Mouse (Mus musculus): Measurements from ENCODE around the gene Atp6v0c. TPM values are rescaled to one million over a fixed set of nuclear protein-coding genes. Genes with fewer than 3 reads are reported as not detected.
"Not testable (repeated sequence)": the region's sequence is repeated elsewhere in the genome, so short reads cannot be mapped to it uniquely, and the experiment has no call there.

Gene Atp6v0c
- total RNA-seq, 2 experiments from 2014 or later, result 142 to 153 TPM

DNA sequence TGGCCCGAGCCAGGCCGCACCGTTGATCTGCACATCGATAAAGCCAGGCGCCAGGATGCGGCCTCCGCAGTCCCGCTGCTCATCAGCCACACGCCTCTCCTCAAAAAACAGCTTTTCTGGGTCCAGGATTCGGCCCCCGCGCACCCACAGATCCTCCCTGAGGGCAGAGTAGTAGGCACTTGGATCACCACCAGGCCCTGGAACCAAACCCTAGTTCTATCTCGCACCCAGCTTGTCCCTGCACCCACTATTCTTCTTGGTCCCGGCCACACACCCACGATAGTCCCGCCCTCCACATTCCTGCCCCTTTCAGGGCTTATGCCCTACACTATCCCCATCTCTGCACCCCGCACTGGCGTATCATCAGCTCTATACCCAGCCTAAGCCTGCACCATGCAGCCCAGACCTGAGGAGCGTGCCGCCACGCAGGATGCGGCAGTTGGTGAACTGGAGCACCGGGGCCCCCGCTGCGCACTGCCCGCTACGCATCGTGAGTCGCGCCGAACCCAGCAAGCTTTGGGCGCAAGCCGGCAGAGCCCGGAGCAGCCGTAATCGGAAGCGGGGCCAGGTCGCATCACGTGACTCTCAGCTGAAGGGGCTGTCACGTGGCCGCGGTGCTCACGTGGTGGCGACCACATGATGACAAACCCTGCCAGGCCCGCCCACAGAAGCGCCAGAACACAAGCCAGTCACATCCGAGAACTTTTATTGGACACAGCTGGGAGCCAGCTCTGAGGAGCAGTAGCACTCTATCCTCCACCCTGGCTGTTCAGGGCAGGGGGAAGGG, 6.1 kb downstream of the Atp6v0c start, which contains the start of gene Amdhd2:
Gene Amdhd2, minus strand, starts transcription at position 591 of the 787 bp plus-strand sequence.
- DNase-seq, result peak; percentile 96 to 98
- intact Hi-C loops (cut with DNase I), result no loop called here

GRCm38 (mm10) chr17:24162584-24163175, 6.8 kb downstream of the Atp6v0c start:
- intact Hi-C loops (cut with DNase I), result no loop called here
- no peak for DNase-seq

DNA sequence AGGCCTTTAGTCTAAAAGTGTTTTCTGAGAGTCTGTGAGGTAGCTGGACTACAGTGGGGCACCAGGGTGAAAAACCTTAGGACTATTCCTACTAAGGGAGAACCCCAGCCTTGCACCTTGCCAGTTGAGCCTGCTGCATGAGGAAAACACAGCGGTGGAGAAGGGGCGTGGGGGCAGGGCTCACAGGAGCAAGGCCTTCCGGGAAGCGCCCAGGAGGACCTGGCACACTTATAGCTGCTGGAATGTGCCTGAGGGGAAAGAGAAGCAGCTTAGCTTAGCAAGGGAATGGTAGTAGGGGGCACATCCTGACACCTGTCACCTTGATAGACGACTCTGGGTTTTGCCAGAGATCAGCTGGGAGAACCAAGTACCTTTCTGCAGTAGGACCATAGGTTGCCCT, 8.0 kb downstream of the Atp6v0c start:
- intact Hi-C loops (cut with DNase I), result no loop called here
- no peak for DNase-seq

DNA sequence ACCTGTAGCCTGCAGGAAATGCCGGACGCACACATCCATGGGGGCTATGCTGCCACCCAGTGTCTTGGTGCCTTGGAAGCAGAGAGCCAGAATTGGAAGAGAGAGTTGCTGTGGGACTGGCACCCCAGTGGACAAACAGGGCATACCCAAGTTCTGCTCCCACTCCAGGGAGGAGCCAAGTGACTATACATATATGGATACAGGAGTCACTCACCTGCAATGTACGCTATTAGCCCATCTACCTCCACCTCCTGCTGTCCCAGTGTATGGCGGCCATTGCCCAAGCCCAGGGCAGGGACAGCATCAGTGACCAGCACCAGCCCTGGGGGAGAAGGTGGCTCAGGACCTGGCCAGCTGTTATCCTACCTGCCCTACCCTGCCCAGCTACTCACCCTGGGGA, 12.0 kb downstream of the Atp6v0c start:
- intact Hi-C loops (cut with DNase I), result no loop called here
- DNase-seq, result no peak

DNA sequence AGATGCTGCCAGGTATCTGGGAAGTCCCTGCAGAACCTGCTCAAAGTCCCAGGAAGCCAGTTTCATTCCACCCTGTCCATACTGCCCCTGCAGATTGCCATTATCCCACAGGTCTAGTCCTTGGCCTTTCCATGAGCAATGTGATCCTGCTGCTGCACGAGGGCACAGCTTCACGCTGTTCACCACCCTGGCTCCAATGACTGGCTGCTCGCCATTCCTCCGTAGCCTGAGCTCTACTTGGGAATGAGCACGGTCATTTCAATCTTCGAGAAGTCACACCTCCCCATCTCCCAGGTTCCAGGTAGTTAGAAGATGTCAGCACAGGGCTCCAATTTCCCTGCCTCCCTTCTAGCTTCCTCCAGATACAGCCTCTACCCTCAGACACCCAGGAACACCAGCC, 12.4 kb downstream of the Atp6v0c start:
- intact Hi-C loops (cut with DNase I), result no loop called here
- no peak for DNase-seq

DNA sequence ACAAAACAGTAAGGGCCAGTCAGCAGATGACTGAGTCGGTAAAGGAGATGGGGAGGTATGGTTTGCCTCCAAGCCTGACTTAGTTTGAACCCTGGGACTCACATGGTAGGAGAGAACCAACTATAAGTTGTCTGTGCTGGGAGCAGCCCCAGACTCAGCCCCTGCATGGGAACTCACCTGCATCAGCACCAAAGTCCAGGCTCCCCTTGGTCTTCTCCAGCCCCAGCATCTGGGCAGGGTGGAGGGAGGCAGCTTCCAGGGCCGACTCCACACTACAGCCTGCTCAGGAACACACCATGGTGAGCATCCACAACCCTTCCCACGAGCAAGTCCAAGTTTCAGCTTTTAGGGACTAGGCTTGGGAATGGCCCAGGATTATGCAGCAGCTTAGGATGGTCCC, 13.1 kb downstream of the Atp6v0c start:
- intact Hi-C loops (cut with DNase I), result no loop called here

GRCm38 (mm10) chr17:24155742-24156141, 13.8 kb downstream of the Atp6v0c start:
- intact Hi-C loops (cut with DNase I), result no loop called here
- no peak for DNase-seq

More for the DNA sequence above, 13.1 kb downstream of the Atp6v0c start:
- no peak for DNase-seq

GRCm38 (mm10) chr17:24154463-24154862, 15.0 kb downstream of the Atp6v0c start:
- no peak for DNase-seq
- intact Hi-C loops (cut with DNase I), result loop anchor here (5.0 kb wide), 2 partner anchors 153 to 233 kb away; no protein-coding TSS in a partner anchor

GRCm38 (mm10) chr17:24151890-24152563, 17.5 kb downstream of the Atp6v0c start:
- intact Hi-C loops (cut with DNase I), result loop anchor here (5.0 kb wide), 2 partner anchors 155 to 235 kb away; no protein-coding TSS in a partner anchor

GRCm38 (mm10) chr17:24151382-24151781, 18.1 kb downstream of the Atp6v0c start:
- DNase-seq, result no peak
- intact Hi-C loops (cut with DNase I), result loop anchor here (5.0 kb wide), 2 partner anchors 156 to 236 kb away; no protein-coding TSS in a partner anchor

More at GRCm38 (mm10) chr17:24151890-24152563, 17.5 kb downstream of the Atp6v0c start:
- DNase-seq, result peak; percentile 61 to 69

GRCm38 (mm10) chr17:24150824-24151223, 18.7 kb downstream of the Atp6v0c start, which contains the start of gene Pdpk1:
Pdpk1 (minus strand) TSS chr17:24150924.
- DNase-seq, result no peak
- intact Hi-C loops (cut with DNase I), result loop anchor here (5.0 kb wide), 2 partner anchors 156 to 236 kb away; no protein-coding TSS in a partner anchor

DNA sequence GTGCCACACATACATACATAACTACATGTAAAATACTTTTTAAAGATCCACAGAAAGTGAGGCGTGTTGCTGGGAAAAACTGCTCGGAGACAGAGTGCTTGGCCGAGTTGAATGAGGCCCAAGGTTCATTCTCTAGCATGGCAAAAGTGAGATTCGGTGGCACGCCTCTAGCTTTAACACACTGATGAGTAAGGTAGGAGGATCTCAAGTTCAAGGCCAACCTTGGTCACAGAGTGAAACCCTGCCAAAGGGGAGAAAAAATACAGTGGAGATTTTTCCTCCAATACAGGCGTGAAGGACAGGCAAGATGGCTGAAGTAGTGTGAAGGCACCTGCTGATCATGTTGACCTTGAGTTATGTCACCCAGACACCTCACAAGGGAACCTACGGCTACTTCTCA, 20.1 kb downstream of the Atp6v0c start:
- DNase-seq, result no peak
- intact Hi-C loops (cut with DNase I), result no loop called here

GRCm38 (mm10) chr17:24142897-24143296, 26.6 kb downstream of the Atp6v0c start:
- no peak for DNase-seq
- intact Hi-C loops (cut with DNase I), result no loop called here

- intact Hi-C loops (cut with DNase I), result no loop called here
- DNase-seq, result peak; percentile 93 to 97
Measured at GRCm38 (mm10) chr17:24141425-24141920, 28.0 kb downstream of the Atp6v0c start.

- DNase-seq, result peak in 1 of 2 experiments; percentile 33
- intact Hi-C loops (cut with DNase I), result no loop called here
Measured at GRCm38 (mm10) chr17:24140845-24141424, 28.6 kb downstream of the Atp6v0c start.

GRCm38 (mm10) chr17:24139968-24140367, 29.5 kb downstream of the Atp6v0c start:
- DNase-seq, result no peak
- intact Hi-C loops (cut with DNase I), result no loop called here

GRCm38 (mm10) chr17:24139256-24139655, 30.2 kb downstream of the Atp6v0c start:
- intact Hi-C loops (cut with DNase I), result no loop called here
- no peak for DNase-seq

- intact Hi-C loops (cut with DNase I), result no loop called here
- DNase-seq, result no peak
Measured at GRCm38 (mm10) chr17:24137226-24137880, 32.1 kb downstream of the Atp6v0c start.

GRCm38 (mm10) chr17:24134062-24134461, 35.4 kb downstream of the Atp6v0c start:
- intact Hi-C loops (cut with DNase I), result no loop called here
- DNase-seq, result no peak

DNA sequence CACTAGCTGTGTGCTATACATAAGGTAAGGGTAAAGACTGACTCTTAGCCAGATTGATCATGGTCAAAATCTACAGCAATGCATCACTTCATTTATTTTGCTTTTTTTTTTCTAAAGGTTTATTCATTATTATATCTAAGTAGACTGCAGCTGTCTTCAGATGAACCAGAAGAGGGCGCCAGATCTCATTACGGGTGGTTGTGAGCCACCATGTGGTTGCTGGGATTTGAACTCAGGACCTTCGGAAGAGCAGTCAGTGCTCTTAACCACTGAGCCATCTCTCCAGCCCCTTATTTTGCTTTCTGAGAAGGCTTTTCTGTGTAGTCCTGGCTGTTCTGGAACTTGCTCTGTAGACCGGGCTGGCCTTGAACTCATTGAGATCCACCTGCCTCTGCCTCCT, 36.6 kb downstream of the Atp6v0c start:
- DNase-seq; intact Hi-C loops (cut with DNase I): not testable (repeated sequence)
